Mouse (Mus musculus): ENCODE measurements around the gene Nog. TPM values are rescaled to one million over a fixed set of nuclear protein-coding genes. Genes with fewer than 3 reads are reported as not detected.

Nog gene
- total and polyA plus RNA-seq, 2 experiments from 2014 or later = 6.6 to 22.7 TPM

DNA sequence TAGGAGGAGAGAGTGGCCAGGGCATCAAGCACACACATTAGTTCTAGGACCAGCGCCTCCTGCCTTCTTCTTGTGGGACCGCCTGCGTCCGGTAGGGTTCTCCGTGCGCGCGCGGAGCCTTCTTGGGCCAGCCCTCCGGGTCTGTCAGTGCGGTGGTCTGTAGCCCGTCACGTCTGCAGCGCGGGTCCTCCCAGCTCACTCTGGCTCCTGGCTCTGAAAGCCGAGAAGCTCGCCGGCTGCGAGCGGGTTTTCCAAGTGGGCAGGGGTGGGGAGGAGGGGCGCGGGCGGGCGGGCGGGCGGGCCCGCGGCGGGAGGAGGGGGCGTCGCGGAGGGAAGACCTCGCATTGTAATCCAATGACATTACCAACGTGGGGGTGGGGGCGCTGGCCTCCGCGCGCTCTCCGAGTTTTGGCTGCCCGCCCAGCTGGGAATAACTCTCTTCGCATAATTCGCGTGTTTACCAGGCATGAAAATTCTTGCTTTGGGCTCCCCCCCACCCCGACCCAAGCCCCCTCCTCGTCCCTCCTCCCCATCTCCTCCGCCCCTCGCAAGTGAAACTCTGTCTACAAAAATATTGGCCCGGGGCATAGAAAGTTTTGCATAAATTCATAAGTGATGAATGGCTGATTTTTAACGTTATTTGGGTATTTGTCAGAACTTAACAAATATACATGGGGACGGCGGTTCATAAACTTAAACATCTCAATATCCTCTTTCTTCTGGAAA lies 3.7 kb downstream of the Nog start:
- Histone ChIP-seq H3K9ac (replicated peaks; ENCODE audit: low read length, poor library complexity, severe bottlenecking) (peak overlapping the region; percentile 46), H3K4me3 (ENCODE audit: low read depth, low read length) (peak overlapping the region; percentile 75), H3K27me3 (ENCODE audit: insufficient read depth, low read length) (0 out of 2 replicates have a peak, but pooled peaks cover 3% of the 10 kb centered on the region), H3K27ac (ENCODE audit: low read depth, low read length) (no peak overlapping the region), H3K4me2 (ENCODE audit: low read depth, low read length, poor library complexity, severe bottlenecking) (peak overlapping the region; percentile 93), H3K36me3 (ENCODE audit: insufficient read depth, low read length) (no peaks in the 10 kb centered on the region), H3K9me3 (ENCODE audit: low read length) (no peaks in the 10 kb centered on the region), H3K4me1 (ENCODE audit: insufficient read depth, low read length) (peaks cover 6% of the 10 kb centered on the region; the same call in 1 of the 2 replicates)
- DNase-seq (ENCODE audit: low spot score) (peak; percentile 75), ATAC-seq (ENCODE audit: low FRiP score) (0 out of 2 replicates have a peak, but pooled peaks have one; percentile 45)
- TF ChIP-seq CTCF (IDR thresholded peaks at IDR 0.05) = peak; percentile 68
- WGBS = under 1% methylated on average over 40 of the region's 51 CpGs

DNA sequence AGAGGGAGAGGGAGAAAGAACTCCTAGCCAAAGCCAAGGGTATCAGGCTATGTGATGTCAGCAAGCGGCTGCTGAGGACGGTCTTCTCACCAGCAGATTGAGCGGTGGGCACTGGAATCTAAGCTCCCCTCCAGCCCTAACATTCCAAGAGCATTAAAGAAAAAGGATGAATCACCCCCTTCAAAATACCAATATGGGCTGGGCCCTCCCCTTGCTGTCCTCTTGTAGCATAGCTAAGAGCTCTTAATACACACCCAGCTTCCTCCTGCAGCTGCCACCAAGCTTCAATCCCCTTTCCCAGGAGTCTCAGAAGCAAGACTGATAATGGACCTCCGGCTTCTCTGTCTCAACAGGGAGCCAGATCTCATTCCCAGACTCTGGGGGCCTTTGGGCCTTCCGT lies 4.6 kb downstream of the Nog start:
- H3K9me3 ChIP-seq (ENCODE audit: low read length) = no peaks in the 10 kb centered on the region
- H3K27me3 ChIP-seq (ENCODE audit: insufficient read depth, low read length) = 0 out of 2 replicates have a peak, but pooled peaks cover 3% of the 10 kb centered on the region
- no peak for TF ChIP-seq CTCF (IDR thresholded peaks at IDR 0.05)
- H3K4me1 ChIP-seq (ENCODE audit: insufficient read depth, low read length) = peaks cover 6% of the 10 kb centered on the region; the same call in 1 of the 2 replicates
- H3K9ac ChIP-seq (replicated peaks; ENCODE audit: low read length, poor library complexity, severe bottlenecking) = no peak overlapping the region; the same call in 1 of the 2 replicates
- no peak overlapping the region for H3K4me3 ChIP-seq (ENCODE audit: low read depth, low read length)
- H3K27ac ChIP-seq (ENCODE audit: low read depth, low read length) = no peak overlapping the region
- ATAC-seq (ENCODE audit: low FRiP score) (no peak), DNase-seq (ENCODE audit: low spot score) (no peak)
- WGBS = 35% methylated on average over 3 of the region's 5 CpGs
- peak overlapping the region; percentile 93 for H3K4me2 ChIP-seq (ENCODE audit: low read depth, low read length, poor library complexity, severe bottlenecking)
- no peaks in the 10 kb centered on the region for H3K36me3 ChIP-seq (ENCODE audit: insufficient read depth, low read length)

DNA sequence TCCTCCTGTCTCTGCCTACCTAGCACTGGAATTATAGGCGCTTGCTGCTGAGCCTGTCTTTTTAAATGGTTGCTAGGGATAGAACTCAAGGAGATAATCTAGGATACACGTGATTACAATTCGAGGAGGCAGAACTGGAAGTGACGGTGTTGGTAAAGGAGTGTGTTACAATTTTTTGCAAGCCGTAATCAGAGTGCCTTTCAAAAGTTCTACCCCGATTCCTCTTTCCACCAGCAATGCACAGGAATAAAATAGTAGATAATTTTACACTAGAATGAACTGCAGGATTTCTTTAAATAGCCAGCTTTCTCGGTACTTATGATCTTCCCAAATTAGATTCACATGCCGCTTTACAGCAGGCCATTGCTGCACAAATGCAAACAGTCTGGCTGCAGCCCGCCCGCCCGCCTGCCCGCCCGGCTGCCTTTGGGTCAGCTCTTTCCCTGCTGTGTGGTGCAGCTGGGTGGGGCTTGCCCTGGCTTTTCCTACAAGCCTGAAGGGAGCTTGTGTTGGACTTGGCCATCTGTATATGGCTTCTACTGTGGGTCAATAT lies 32.2 kb downstream of the Nog start:
- H3K36me3 ChIP-seq (ENCODE audit: insufficient read depth, low read length) = no peaks in the 10 kb centered on the region
- no peak for TF ChIP-seq CTCF (IDR thresholded peaks at IDR 0.05)
- H3K4me2 ChIP-seq (ENCODE audit: low read depth, low read length, poor library complexity, severe bottlenecking) = no peak overlapping the region
- no peaks in the 10 kb centered on the region for H3K27me3 ChIP-seq (ENCODE audit: insufficient read depth, low read length)
- WGBS = 87% methylated on average over 13 of the region's 13 CpGs
- H3K4me1 ChIP-seq (ENCODE audit: insufficient read depth, low read length) = no peaks in the 10 kb centered on the region
- H3K27ac ChIP-seq (ENCODE audit: low read depth, low read length) = no peak overlapping the region
- DNase-seq (ENCODE audit: low spot score) (no peak), ATAC-seq (ENCODE audit: low FRiP score) (no peak)
- H3K4me3 ChIP-seq (ENCODE audit: low read depth, low read length) = no peak overlapping the region
- no peak overlapping the region for H3K9ac ChIP-seq (replicated peaks; ENCODE audit: low read length, poor library complexity, severe bottlenecking)
- no peaks in the 10 kb centered on the region for H3K9me3 ChIP-seq (ENCODE audit: low read length)

DNA sequence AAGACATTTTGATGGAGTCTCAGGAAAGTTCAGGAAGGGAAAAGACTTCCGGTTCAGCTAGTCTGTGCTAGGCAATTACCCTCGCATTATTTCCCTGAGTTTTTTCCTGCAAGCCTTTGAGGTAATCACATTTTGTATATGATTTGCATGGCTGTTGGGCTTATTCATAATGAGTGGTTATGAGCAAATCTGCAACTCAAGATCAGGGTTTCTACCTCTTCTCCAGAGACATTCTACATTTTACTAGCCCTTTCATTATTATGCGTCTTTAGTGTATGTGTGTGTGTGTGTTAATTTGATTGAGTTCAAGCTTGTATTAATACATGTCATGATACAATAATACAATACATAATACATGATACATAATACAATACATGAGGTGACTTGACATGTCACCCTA lies 34.6 kb downstream of the Nog start:
- no peak overlapping the region for H3K9ac ChIP-seq (replicated peaks; ENCODE audit: low read length, poor library complexity, severe bottlenecking)
- H3K36me3 ChIP-seq (ENCODE audit: insufficient read depth, low read length) = no peaks in the 10 kb centered on the region
- H3K27ac ChIP-seq (ENCODE audit: low read depth, low read length) = no peak overlapping the region
- TF ChIP-seq CTCF (IDR thresholded peaks at IDR 0.05) = no peak
- H3K27me3 ChIP-seq (ENCODE audit: insufficient read depth, low read length) = no peaks in the 10 kb centered on the region
- H3K4me2 ChIP-seq (ENCODE audit: low read depth, low read length, poor library complexity, severe bottlenecking) = no peak overlapping the region
- no peaks in the 10 kb centered on the region for H3K4me1 ChIP-seq (ENCODE audit: insufficient read depth, low read length)
- DNase-seq (ENCODE audit: low spot score) (no peak), ATAC-seq (ENCODE audit: low FRiP score) (no peak)
- no peaks in the 10 kb centered on the region for H3K9me3 ChIP-seq (ENCODE audit: low read length)
- WGBS = 93% methylated on average over 3 of the region's 3 CpGs
- no peak overlapping the region for H3K4me3 ChIP-seq (ENCODE audit: low read depth, low read length)

DNA sequence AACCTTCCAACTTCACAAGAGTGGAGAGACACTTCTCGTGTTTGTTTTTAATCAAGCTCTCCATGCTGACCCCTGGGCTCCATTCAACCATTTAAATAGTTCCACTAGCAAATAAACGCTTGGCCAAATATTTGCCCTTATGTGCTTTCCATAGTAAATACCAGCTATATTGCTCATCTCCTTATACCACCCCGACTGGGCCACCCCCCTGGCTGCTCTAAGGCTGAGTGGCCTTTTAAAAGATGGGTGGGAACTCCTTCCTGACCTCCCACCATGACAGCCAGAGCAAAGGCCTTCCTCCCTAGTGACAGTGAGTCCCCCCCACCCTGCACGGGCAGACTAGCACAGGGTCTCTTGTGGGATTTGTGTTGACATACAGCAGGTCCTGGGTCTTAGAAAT lies 37.1 kb downstream of the Nog start:
- ATAC-seq (ENCODE audit: low FRiP score) = no peak
- no peak for TF ChIP-seq CTCF (IDR thresholded peaks at IDR 0.05)
- no peaks in the 10 kb centered on the region for H3K9me3 ChIP-seq (ENCODE audit: low read length)
- H3K36me3 ChIP-seq (ENCODE audit: insufficient read depth, low read length) = no peaks in the 10 kb centered on the region
- H3K4me2 ChIP-seq (ENCODE audit: low read depth, low read length, poor library complexity, severe bottlenecking) = no peak overlapping the region
- H3K27me3 ChIP-seq (ENCODE audit: insufficient read depth, low read length) = no peaks in the 10 kb centered on the region
- DNase-seq (ENCODE audit: low spot score) = no peak
- H3K9ac ChIP-seq (replicated peaks; ENCODE audit: low read length, poor library complexity, severe bottlenecking) = no peak overlapping the region
- no peaks in the 10 kb centered on the region for H3K4me1 ChIP-seq (ENCODE audit: insufficient read depth, low read length)
- no peak overlapping the region for H3K27ac ChIP-seq (ENCODE audit: low read depth, low read length)
- no peak overlapping the region for H3K4me3 ChIP-seq (ENCODE audit: low read depth, low read length)
- 66% methylated on average over 4 of the region's 4 CpGs for WGBS

DNA sequence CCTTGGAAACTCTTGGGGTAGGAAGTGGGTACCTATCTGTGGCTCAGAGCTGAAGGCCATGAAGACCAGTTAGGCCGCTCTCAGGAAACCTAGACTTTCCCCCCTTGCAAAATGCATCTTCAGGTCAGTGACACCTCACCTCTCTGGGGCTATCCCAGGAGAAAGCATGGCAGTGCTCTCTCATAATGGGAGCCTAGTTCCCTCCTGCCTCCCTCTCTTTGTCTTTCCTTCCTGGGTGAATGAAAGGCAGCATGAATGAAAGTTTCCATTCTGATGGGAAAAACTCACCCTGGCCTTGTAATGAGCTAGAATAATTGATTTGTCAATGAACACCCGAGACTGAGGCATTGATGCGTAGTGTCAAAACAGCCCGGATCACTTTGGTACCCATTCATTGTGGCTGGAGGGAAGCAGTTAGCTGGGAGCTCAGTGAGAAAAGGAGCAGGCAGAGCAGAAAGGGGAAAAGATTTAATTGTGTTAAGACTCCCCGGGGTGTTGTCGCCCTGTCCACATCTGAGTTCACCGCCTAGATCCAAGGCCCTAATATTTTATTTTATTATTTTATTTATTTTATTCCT lies 42.7 kb downstream of the Nog start:
- DNase-seq (ENCODE audit: low spot score) (no peak), ATAC-seq (ENCODE audit: low FRiP score) (no peak)
- Histone ChIP-seq H3K27ac (ENCODE audit: low read depth, low read length) (no peak overlapping the region), H3K4me1 (ENCODE audit: insufficient read depth, low read length) (no peaks in the 10 kb centered on the region), H3K4me2 (ENCODE audit: low read depth, low read length, poor library complexity, severe bottlenecking) (no peak overlapping the region), H3K27me3 (ENCODE audit: insufficient read depth, low read length) (no peaks in the 10 kb centered on the region), H3K36me3 (ENCODE audit: insufficient read depth, low read length) (no peaks in the 10 kb centered on the region), H3K9me3 (ENCODE audit: low read length) (no peaks in the 10 kb centered on the region), H3K9ac (replicated peaks; ENCODE audit: low read length, poor library complexity, severe bottlenecking) (no peak overlapping the region), H3K4me3 (ENCODE audit: low read depth, low read length) (no peak overlapping the region)
- WGBS = 24% methylated on average over 7 of the region's 7 CpGs
- no peak for TF ChIP-seq CTCF (IDR thresholded peaks at IDR 0.05)
